Mouse (Mus musculus): ENCODE data around the gene Kctd5.

The Kctd5 gene

GRCm38 (mm10) chr17:24036954-24037353, 36.3 kb downstream of the Kctd5 start:
- no peak for DNase-seq

- DNase-seq, result no peak
These were observed 38.2 kb downstream of the Kctd5 start for GRCm38 (mm10) chr17:24035087-24035486.

GRCm38 (mm10) chr17:24030551-24030950, 42.7 kb downstream of the Kctd5 start:
- no peak for DNase-seq

GRCm38 (mm10) chr17:24029477-24029876, 43.8 kb downstream of the Kctd5 start:
- DNase-seq, result no peak

- DNase-seq, result peak; percentile 49
These were observed 51.7 kb downstream of the Kctd5 start for GRCm38 (mm10) chr17:24021375-24022199.

- DNase-seq, result peak; percentile 78
These were observed 52.6 kb downstream of the Kctd5 start for GRCm38 (mm10) chr17:24020696-24021095.

- DNase-seq, result peak; percentile 58
These were observed 57.6 kb downstream of the Kctd5 start for GRCm38 (mm10) chr17:24015727-24016126.

GRCm38 (mm10) chr17:24014433-24014965, 58.8 kb downstream of the Kctd5 start:
- no peak for DNase-seq

DNA sequence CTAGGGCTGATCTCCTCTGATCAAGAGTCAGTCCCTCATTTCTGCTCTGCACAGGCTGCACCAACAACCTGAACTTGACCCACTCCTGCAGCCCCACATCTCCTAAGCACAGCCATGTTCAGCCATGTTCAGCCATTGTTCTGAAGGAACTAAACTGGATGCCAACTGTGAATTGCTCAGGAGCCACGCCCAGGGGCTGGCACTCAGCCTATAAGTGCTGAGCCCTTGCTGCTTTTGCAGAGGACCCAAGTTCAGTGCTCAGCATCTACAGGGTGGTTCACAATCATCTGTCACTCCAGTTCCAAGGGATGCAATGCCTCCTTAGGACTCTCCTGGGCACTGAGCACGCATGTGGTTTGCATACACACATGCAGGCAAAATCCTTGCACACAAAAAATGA, 60.4 kb downstream of the Kctd5 start:
- no peak for DNase-seq

DNA sequence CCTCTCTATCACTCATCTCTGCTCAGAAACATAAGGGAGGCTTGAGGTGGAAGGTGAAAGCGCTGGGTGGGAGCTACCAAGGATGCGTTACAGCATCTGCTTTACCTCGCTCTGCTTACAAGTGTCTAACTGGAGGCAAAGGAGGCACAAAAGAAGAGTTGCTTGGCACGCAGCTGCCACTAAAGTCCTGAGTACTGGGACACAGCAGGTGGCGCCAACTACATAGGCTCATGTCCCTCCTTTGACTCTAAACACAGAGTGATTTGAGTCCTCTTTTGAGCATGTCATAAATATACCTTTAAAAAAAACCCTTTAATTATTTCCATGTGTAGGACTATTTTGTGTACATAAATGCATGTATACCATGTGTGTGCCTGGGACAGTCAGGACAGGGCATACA, 63.7 kb downstream of the Kctd5 start:
- DNase-seq, result peak; percentile 38

GRCm38 (mm10) chr17:24008105-24008504, 65.2 kb downstream of the Kctd5 start:
- DNase-seq, result no peak

GRCm38 (mm10) chr17:24007391-24007790, 65.9 kb downstream of the Kctd5 start:
- DNase-seq, result peak; percentile 70

DNA sequence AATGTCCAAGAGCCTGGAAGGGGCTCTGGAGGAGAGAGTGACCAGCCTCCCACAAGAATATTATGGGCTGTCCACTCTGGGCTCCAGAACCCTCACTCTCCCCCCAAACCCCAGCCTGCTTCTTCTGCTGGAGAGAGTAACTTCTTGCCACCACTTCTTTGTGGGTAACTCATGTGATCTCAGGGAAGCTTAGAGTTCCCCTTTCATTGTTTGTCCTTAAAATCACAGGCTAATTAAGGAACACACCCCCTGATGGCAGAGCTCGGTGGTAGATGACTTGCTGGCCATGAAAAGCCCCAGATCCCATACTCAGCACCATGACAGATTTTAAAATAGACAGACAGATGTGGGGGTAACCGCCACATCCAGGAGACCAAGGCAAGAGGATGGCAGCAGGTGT, 66.4 kb downstream of the Kctd5 start:
- DNase-seq, result no peak

GRCm38 (mm10) chr17:24005049-24005448, 68.2 kb downstream of the Kctd5 start:
- no peak for DNase-seq

GRCm38 (mm10) chr17:24004071-24004665, 69.1 kb downstream of the Kctd5 start:
- no peak for DNase-seq

GRCm38 (mm10) chr17:24000404-24000803, 72.9 kb downstream of the Kctd5 start:
- DNase-seq, result no peak

GRCm38 (mm10) chr17:23998383-23998782, 74.9 kb downstream of the Kctd5 start:
- DNase-seq, result no peak

- DNase-seq, result no peak
These were observed 75.4 kb downstream of the Kctd5 start, which contains the start of gene Prss22 for GRCm38 (mm10) chr17:23997901-23998300. Gene Prss22 (minus strand): TSS chr17:23998100.
